30 mouse cellular contexts compared by ENCODE assay signal in the genomic region with DNA sequence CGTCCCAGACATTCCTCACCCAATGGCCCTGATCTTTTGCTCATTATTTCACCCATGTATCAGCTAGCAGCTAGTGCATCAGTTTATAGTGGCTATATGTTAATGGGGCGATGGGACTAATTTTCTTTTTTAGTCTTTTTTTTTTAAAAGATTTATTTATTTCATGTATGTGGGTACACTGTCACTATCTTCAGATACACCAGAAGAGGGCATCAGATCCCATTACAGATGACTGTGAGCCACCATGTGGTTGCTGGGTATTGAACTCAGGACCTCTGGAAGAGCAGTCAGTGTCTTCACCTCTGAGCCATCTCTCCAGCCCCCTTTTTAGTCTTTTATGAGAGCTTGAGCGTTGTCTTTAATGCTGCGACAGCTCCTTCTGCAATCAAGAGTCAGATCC. TPM values are rescaled to one million over a fixed set of nuclear protein-coding genes. Genes with fewer than 3 reads are reported as not detected.
"Had no signal": no experiment of that assay in that cellular context is flagged by ENCODE, and none has a peak within 500 bp of the region (broad histone marks: within the 10 kb centered on the region; RNA-seq: fewer than 3 reads in every experiment).

No protein-coding gene starts in this region.

RNA-seq across cellular contexts. Expression of a gene that starts 13.7 kb away (rescaled TPM):
- total RNA-seq: gastrocnemius, adult 8-10 months; gastrocnemius, postnatal 14 days; gastrocnemius, postnatal 36 days; heart, postnatal 10 days; heart, postnatal 25 days; heart, postnatal 4 days; layer of hippocampus, adult 18-20 months; layer of hippocampus, postnatal 10 days; layer of hippocampus, postnatal 25 days; left cerebral cortex, adult 8-10 months; left cerebral cortex, postnatal 10 days; left cerebral cortex, postnatal 25 days; left cerebral cortex, postnatal 4 days; liver, adult 2 months had no signal
- polyA plus RNA-seq: frontal cortex, adult 2 months; gonadal fat pad, adult 2 months; heart, embryonic 11.5 days; inflammation-experienced regulatory T-cells, adult 6 months; intestine, embryonic 15.5 days; liver, adult 2 months; liver, embryonic 12.5 days; liver, embryonic 14.5 days had no signal

RNA-seq across cellular contexts. Expression of a gene that starts 56.9 kb away (rescaled TPM):
- total RNA-seq: gastrocnemius, adult 8-10 months; gastrocnemius, postnatal 14 days; gastrocnemius, postnatal 36 days; heart, adult 18-20 months; heart, postnatal 10 days; heart, postnatal 25 days; heart, postnatal 4 days; layer of hippocampus, adult 18-20 months; layer of hippocampus, postnatal 10 days; layer of hippocampus, postnatal 25 days; left cerebral cortex, adult 8-10 months; left cerebral cortex, postnatal 10 days; left cerebral cortex, postnatal 25 days; left cerebral cortex, postnatal 4 days; liver, adult 2 months had no signal
- polyA plus RNA-seq: frontal cortex, adult 2 months; gonadal fat pad, adult 2 months; heart, embryonic 11.5 days; heart, embryonic 13.5 days; hindbrain, embryonic 10.5 days; hindbrain, embryonic 12.5 days; hindbrain, embryonic 14.5 days; inflammation-experienced regulatory T-cells, adult 6 months; kidney, adult 2 months; kidney, postnatal 0 days; large intestine, adult 2 months; limb, embryonic 11.5 days; liver, adult 2 months; liver, embryonic 12.5 days; liver, embryonic 14.5 days had no signal
